Mouse (Mus musculus) small intestine, adult 2 months (tissue): ENCODE results near the gene Tex35. TPM values are rescaled to one million over a fixed set of nuclear protein-coding genes. Genes with fewer than 3 reads are reported as not detected.

Experiments used
- H3K27ac ChIP-seq: fragments of 200-500 bp; 2 replicates; pipeline ENCODE4 v1.5.1; 2012; ENCODE audit warnings: low read depth, low read length, control low read depth, inconsistent platforms; ENCODE audit not compliant: insufficient read depth
- H3K27me3 ChIP-seq: fragments of 200-500 bp; 2 replicates; pipeline ENCODE4 v1.6.1; 2012; ENCODE audit warnings: mild to moderate bottlenecking, moderate library complexity, low read length, inconsistent platforms; ENCODE audit not compliant: control insufficient read depth, insufficient read depth
- H3K36me3 ChIP-seq: fragments of 200-500 bp; 2 replicates; pipeline ENCODE4 v1.6.1; 2012; ENCODE audit warnings: mild to moderate bottlenecking, low read length, control low read depth, inconsistent platforms; ENCODE audit not compliant: control insufficient read depth, insufficient read depth
- H3K4me1 ChIP-seq: fragments of 200-500 bp; 2 replicates; pipeline ENCODE4 v1.6.1; 2012; ENCODE audit warnings: low read length, inconsistent platforms, mixed read lengths; ENCODE audit not compliant: control insufficient read depth, insufficient read depth, insufficient read length
- H3K4me3 ChIP-seq: fragments of 200-500 bp; 2 replicates; pipeline ENCODE4 v1.5.1; 2012; ENCODE audit warnings: low read depth, mild to moderate bottlenecking, control low read depth, inconsistent platforms, low read length, moderate library complexity
- CTCF ChIP-seq: fragments of 200-500 bp; IDR thresholded peaks from 2 replicates; pipeline ENCODE4 v1.5.1; 2012; ENCODE audit warnings: low read depth, mild to moderate bottlenecking, control low read depth, inconsistent platforms, low read length, moderate library complexity, mixed read lengths; ENCODE audit not compliant: insufficient replicate concordance, insufficient read length; ENCODE audit errors: extremely low read depth
- POLR2A ChIP-seq: fragments of 200-500 bp; IDR thresholded peaks from 2 replicates; pipeline ENCODE4 v1.6.1; 2012; ENCODE audit warnings: low read depth, mild to moderate bottlenecking, control low read depth, inconsistent platforms, low read length, moderate library complexity
- WGBS: fragments of 180-500 bp; shearing (Covaris S2); methylation state at CpG from one replicate; pipeline ENCODE4 v1.1.7; 2018; 5-methylcytosine and 5-hydroxymethylcytosine counted together
- polyA plus RNA-seq: library from polyadenylated mRNA; depleted of rRNA; stranded (reverse); fragments of >200 nt; gene quantifications from 2 replicates; pipeline ENCODE4 v1.2.3, GENCODE M21; 2012

Tex35 gene
- polyA plus RNA-seq, 1 experiment, result not detected

GRCm38 (mm10) chr1:157137132-157137853 is 28.8 kb upstream of the Tex35 start:
- Histone ChIP-seq H3K27me3 (no peaks in the 10 kb centered on the region), H3K27ac (no peak overlapping the region), H3K4me1 (no peaks in the 10 kb centered on the region), H3K4me3 (no peak overlapping the region), H3K36me3 (no peaks in the 10 kb centered on the region)
- TF ChIP-seq CTCF (no peak), POLR2A (no peak)
- 78% methylated on average over 9 of the region's 9 CpGs for WGBS

DNA sequence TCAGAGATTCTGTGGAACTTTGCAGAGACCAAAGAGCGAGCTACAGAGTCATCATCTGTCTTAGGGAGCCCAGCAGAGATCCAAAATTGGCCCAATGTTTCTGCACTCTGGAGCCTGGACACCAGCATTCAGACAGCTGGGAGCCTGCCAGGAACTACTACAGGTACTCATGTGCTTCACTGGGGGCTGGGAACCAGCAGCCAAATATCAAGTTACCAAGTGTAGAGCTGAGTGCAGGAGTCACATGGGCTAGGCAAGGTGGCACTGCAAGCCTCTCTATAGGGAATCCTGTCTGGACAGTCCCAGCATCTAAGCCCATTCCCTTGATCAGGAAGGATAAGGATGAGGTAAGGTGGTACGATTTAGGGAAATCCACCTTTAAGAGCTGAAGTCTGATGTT is 19.7 kb upstream of the Tex35 start:
- no peak overlapping the region for H3K4me3 ChIP-seq
- no peaks in the 10 kb centered on the region for H3K4me1 ChIP-seq
- WGBS, result 90% methylated on average over 2 of the region's 2 CpGs
- H3K36me3 ChIP-seq, result no peaks in the 10 kb centered on the region
- H3K27me3 ChIP-seq, result peaks cover 3% of the 10 kb centered on the region; the same call in 1 of the 2 replicates
- no peak for TF ChIP-seq CTCF
- TF ChIP-seq POLR2A, result no peak
- H3K27ac ChIP-seq, result no peak overlapping the region

DNA sequence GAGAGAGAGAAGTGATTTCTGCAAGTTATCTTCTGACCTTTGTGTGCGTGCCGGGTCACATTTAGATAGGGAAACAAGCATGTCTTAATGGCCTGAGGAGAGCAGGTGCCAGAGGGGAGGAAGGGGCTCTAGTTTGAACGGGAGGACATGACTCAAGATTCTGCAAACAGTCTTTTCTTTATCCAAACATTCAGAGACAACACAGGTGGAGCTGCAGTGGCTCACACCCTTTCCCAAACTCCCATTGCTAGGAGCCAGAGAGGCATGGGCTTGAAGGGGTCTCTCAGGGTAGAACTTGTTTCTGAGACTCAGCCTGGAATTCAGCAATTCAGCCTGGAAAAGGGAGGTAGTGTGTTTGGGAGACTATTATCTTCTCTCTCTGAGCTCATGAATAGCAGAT is 15.4 kb upstream of the Tex35 start:
- 35% methylated on average over 3 of the region's 3 CpGs for WGBS
- TF ChIP-seq POLR2A, result no peak
- TF ChIP-seq CTCF, result no peak
- Histone ChIP-seq H3K36me3 (no peaks in the 10 kb centered on the region), H3K4me1 (no peaks in the 10 kb centered on the region), H3K4me3 (no peak overlapping the region), H3K27me3 (peaks cover 3% of the 10 kb centered on the region; the same call in 1 of the 2 replicates), H3K27ac (no peak overlapping the region)

DNA sequence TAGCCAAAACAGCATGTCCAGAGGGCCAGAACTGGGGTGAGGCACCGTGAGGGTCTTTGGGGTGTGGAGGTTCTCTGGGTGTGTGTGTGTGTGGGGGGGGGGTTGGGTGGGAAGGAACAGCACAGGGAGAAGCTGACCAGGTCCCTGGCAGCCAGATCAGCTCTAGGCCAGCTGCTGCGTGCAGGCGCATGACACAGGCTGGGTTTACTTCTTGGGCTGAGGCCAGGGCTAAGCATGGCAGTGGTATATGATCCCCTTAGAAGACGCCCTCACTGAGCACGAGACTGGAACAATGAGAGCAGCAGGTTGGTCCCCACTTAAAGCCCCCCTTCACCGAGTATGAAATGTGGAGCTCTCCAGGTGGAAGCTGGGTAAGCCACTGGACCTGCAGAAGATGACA is 10.7 kb upstream of the Tex35 start:
- WGBS, result 74% methylated on average over 6 of the region's 6 CpGs
- Histone ChIP-seq H3K36me3 (no peaks in the 10 kb centered on the region), H3K27ac (no peak overlapping the region), H3K4me1 (no peaks in the 10 kb centered on the region), H3K27me3 (no peaks in the 10 kb centered on the region), H3K4me3 (no peak overlapping the region)
- TF ChIP-seq CTCF, result no peak
- TF ChIP-seq POLR2A, result no peak

DNA sequence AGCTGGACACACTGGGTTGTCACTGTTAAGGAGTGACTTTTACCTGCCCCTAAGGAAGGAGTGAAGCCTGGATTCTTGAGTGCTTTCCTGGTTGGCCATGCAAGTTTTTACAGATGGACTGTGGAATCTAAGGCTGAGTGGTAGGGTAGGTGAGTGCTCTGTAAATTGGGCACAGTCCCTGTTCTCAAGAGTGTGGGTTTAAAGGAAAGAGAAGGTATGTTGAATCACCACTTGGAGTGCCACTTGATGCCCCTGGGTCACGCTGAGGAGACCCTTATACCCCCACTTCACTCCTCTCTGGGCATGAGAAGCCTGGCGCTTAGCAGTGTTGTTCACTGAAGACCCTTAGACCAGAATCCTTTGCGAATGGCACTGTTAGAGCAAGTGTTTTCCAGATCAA is 9.0 kb upstream of the Tex35 start:
- Histone ChIP-seq H3K4me3 (no peak overlapping the region), H3K4me1 (no peaks in the 10 kb centered on the region), H3K27me3 (no peaks in the 10 kb centered on the region), H3K27ac (no peak overlapping the region), H3K36me3 (no peaks in the 10 kb centered on the region)
- no peak for TF ChIP-seq POLR2A
- TF ChIP-seq CTCF, result no peak
- 83% methylated on average over 3 of the region's 3 CpGs for WGBS

GRCm38 (mm10) chr1:157114492-157114891 is 6.0 kb upstream of the Tex35 start:
- H3K36me3 ChIP-seq, result no peaks in the 10 kb centered on the region
- no peak for TF ChIP-seq POLR2A
- TF ChIP-seq CTCF, result no peak
- no peaks in the 10 kb centered on the region for H3K27me3 ChIP-seq
- H3K4me1 ChIP-seq, result no peaks in the 10 kb centered on the region
- H3K4me3 ChIP-seq, result no peak overlapping the region
- WGBS, result 76% methylated on average over 2 of the region's 2 CpGs
- H3K27ac ChIP-seq, result no peak overlapping the region

GRCm38 (mm10) chr1:157110287-157110835 is 1.9 kb upstream of the Tex35 start:
- no peak overlapping the region for H3K27ac ChIP-seq
- H3K4me1 ChIP-seq, result no peaks in the 10 kb centered on the region
- WGBS, result 71% methylated on average over 6 of the region's 6 CpGs
- no peak for TF ChIP-seq POLR2A
- TF ChIP-seq CTCF, result no peak
- no peaks in the 10 kb centered on the region for H3K36me3 ChIP-seq
- no peak overlapping the region for H3K4me3 ChIP-seq
- no peaks in the 10 kb centered on the region for H3K27me3 ChIP-seq
